Mouse (Mus musculus) midbrain, embryonic 15.5 days (tissue): Measurements from ENCODE around the gene Hrasls5. TPM values are rescaled to one million over a fixed set of nuclear protein-coding genes. Genes with fewer than 3 reads are reported as not detected.
A peak's percentile ranks its signal among the peaks of the same experiment; 100 is the strongest.

Source experiments
- ATAC-seq: fragments of 200-750 bp; cut with Nextera tagmentation; replicated peaks from 2 replicates; pipeline ENCODE4 v1.8.0; 2017; ENCODE audit warnings: moderate TSS enrichment
- H3K27ac ChIP-seq: fragments of 300-500 bp; sonication (generic); 2 replicates; pipeline ENCODE4 v1.5.1; 2015; ENCODE audit warnings: mild to moderate bottlenecking, inconsistent platforms
- H3K27me3 ChIP-seq: fragments of 300-500 bp; sonication (generic); replicated peaks from 2 replicates; pipeline ENCODE4 v1.6.1; 2015; ENCODE audit warnings: inconsistent platforms
- H3K36me3 ChIP-seq: fragments of 300-500 bp; sonication (generic); replicated peaks from 2 replicates; pipeline ENCODE4 v1.6.1; 2015; ENCODE audit warnings: inconsistent platforms
- H3K4me1 ChIP-seq: fragments of 300-500 bp; sonication (generic); 2 replicates; pipeline ENCODE4 v1.6.1; 2015; ENCODE audit warnings: inconsistent platforms
- H3K4me2 ChIP-seq: fragments of 300-500 bp; sonication (generic); 2 replicates; pipeline ENCODE4 v1.6.1; 2015; ENCODE audit warnings: inconsistent platforms, mild to moderate bottlenecking, moderate library complexity
- H3K4me3 ChIP-seq: fragments of 300-500 bp; sonication (generic); 2 replicates; pipeline ENCODE4 v1.5.1; 2015; ENCODE audit warnings: mild to moderate bottlenecking, inconsistent platforms
- H3K9ac ChIP-seq: fragments of 300-500 bp; sonication (generic); 2 replicates; pipeline ENCODE4 v1.6.1; 2015; ENCODE audit warnings: mild to moderate bottlenecking, inconsistent platforms
- H3K9me3 ChIP-seq: fragments of 300-500 bp; sonication (generic); 2 replicates; pipeline ENCODE4 v1.6.1; 2016; ENCODE audit warnings: inconsistent platforms
- WGBS: fragments of 180-500 bp; shearing (Covaris S2); methylation state at CpG from one replicate; pipeline ENCODE4 v1.1.7; 2015; ENCODE audit warnings: mixed read lengths; 5-methylcytosine and 5-hydroxymethylcytosine counted together
- polyA plus RNA-seq: library from polyadenylated mRNA; unstranded; fragments of >200 nt; fragmentation: Nextera tagmentation; extraction: Ambion mirVana; gene quantifications from 2 replicates; pipeline ENCODE4 v1.2.1, GENCODE M21; 2015

Gene Hrasls5
- not detected in 2 replicates for polyA plus RNA-seq

GRCm38 (mm10) chr19:7611942-7612757 is at the start of gene Hrasls5:
Gene Hrasls5, plus strand, starts transcription at chr19:7612541.
- H3K4me2 ChIP-seq: peak within 1 kb of the TSS; percentile 94
- H3K36me3 ChIP-seq: no peaks in the 10 kb centered on the region
- 3% methylated on average over 54 of the region's 54 CpGs for WGBS
- peak within 1 kb of the TSS; percentile 39 for H3K9ac ChIP-seq
- peak within 1 kb of the TSS; percentile 47 for H3K4me3 ChIP-seq
- no peaks in the 10 kb centered on the region for H3K9me3 ChIP-seq
- peak; percentile 83 for ATAC-seq
- peaks cover 14% of the 10 kb centered on the region for H3K4me1 ChIP-seq
- H3K27ac ChIP-seq: no peak within 1 kb of the TSS
- peaks cover 4% of the 10 kb centered on the region; the same call in 1 of the 2 replicates for H3K27me3 ChIP-seq

- H3K27me3 ChIP-seq: peaks cover 5% of the 10 kb centered on the region
- peaks cover 2% of the 10 kb centered on the region for H3K4me1 ChIP-seq
- WGBS: 78% methylated on average over 10 of the region's 10 CpGs
- no peak for ATAC-seq
- no peaks in the 10 kb centered on the region for H3K9me3 ChIP-seq
- no peak overlapping the region for H3K4me2 ChIP-seq
- no peaks in the 10 kb centered on the region for H3K36me3 ChIP-seq
- no peak overlapping the region for H3K4me3 ChIP-seq
- H3K9ac ChIP-seq: no peak overlapping the region
- no peak overlapping the region for H3K27ac ChIP-seq
These were observed 49.7 kb upstream of the Hrasls5 start for GRCm38 (mm10) chr19:7562601-7563129.

GRCm38 (mm10) chr19:7563676-7564075 is 48.7 kb upstream of the Hrasls5 start:
- no peaks in the 10 kb centered on the region for H3K36me3 ChIP-seq
- no peak overlapping the region for H3K9ac ChIP-seq
- no peak overlapping the region for H3K4me2 ChIP-seq
- H3K4me3 ChIP-seq: no peak overlapping the region
- no peak overlapping the region for H3K27ac ChIP-seq
- H3K27me3 ChIP-seq: no peaks in the 10 kb centered on the region
- no peaks in the 10 kb centered on the region for H3K4me1 ChIP-seq
- WGBS: 89% methylated on average over 2 of the region's 2 CpGs
- ATAC-seq: no peak
- H3K9me3 ChIP-seq: no peaks in the 10 kb centered on the region

GRCm38 (mm10) chr19:7564457-7564856 is 47.9 kb upstream of the Hrasls5 start:
- Histone ChIP-seq H3K36me3 (no peaks in the 10 kb centered on the region), H3K9me3 (no peaks in the 10 kb centered on the region), H3K4me2 (no peak overlapping the region), H3K4me3 (no peak overlapping the region), H3K27me3 (no peaks in the 10 kb centered on the region), H3K9ac (no peak overlapping the region), H3K27ac (no peak overlapping the region), H3K4me1 (no peaks in the 10 kb centered on the region)
- ATAC-seq: no peak
- 89% methylated on average over 1 of the region's 1 CpGs for WGBS

GRCm38 (mm10) chr19:7566826-7567225 is 45.5 kb upstream of the Hrasls5 start:
- Histone ChIP-seq H3K4me1 (no peaks in the 10 kb centered on the region), H3K9me3 (no peaks in the 10 kb centered on the region), H3K9ac (no peak overlapping the region), H3K27ac (no peak overlapping the region), H3K4me2 (no peak overlapping the region), H3K36me3 (no peaks in the 10 kb centered on the region), H3K27me3 (no peaks in the 10 kb centered on the region), H3K4me3 (no peak overlapping the region)
- WGBS: 64% methylated on average over 3 of the region's 3 CpGs
- no peak for ATAC-seq

GRCm38 (mm10) chr19:7568364-7568763 is 44.0 kb upstream of the Hrasls5 start:
- 70% methylated on average over 3 of the region's 3 CpGs for WGBS
- H3K4me3 ChIP-seq: no peak overlapping the region
- ATAC-seq: no peak
- no peaks in the 10 kb centered on the region for H3K9me3 ChIP-seq
- no peaks in the 10 kb centered on the region for H3K36me3 ChIP-seq
- no peaks in the 10 kb centered on the region for H3K4me1 ChIP-seq
- no peak overlapping the region for H3K4me2 ChIP-seq
- H3K27me3 ChIP-seq: no peaks in the 10 kb centered on the region
- no peak overlapping the region for H3K27ac ChIP-seq
- H3K9ac ChIP-seq: no peak overlapping the region

GRCm38 (mm10) chr19:7569650-7570049 is 42.7 kb upstream of the Hrasls5 start:
- Histone ChIP-seq H3K9me3 (no peaks in the 10 kb centered on the region), H3K4me2 (no peak overlapping the region), H3K4me3 (no peak overlapping the region), H3K36me3 (no peaks in the 10 kb centered on the region), H3K4me1 (no peaks in the 10 kb centered on the region), H3K27ac (no peak overlapping the region), H3K27me3 (no peaks in the 10 kb centered on the region), H3K9ac (no peak overlapping the region)
- ATAC-seq: no peak
- WGBS: 82% methylated on average over 5 of the region's 5 CpGs

- no peaks in the 10 kb centered on the region for H3K27me3 ChIP-seq
- no peaks in the 10 kb centered on the region for H3K9me3 ChIP-seq
- no peak for ATAC-seq
- H3K9ac ChIP-seq: no peak overlapping the region
- H3K4me1 ChIP-seq: no peaks in the 10 kb centered on the region
- 85% methylated on average over 1 of the region's 1 CpGs for WGBS
- no peak overlapping the region for H3K4me3 ChIP-seq
- no peaks in the 10 kb centered on the region for H3K36me3 ChIP-seq
- no peak overlapping the region for H3K27ac ChIP-seq
- no peak overlapping the region for H3K4me2 ChIP-seq
These were observed 36.2 kb upstream of the Hrasls5 start for GRCm38 (mm10) chr19:7576180-7576579.

GRCm38 (mm10) chr19:7577710-7578109 is 34.6 kb upstream of the Hrasls5 start:
- Histone ChIP-seq H3K27ac (no peak overlapping the region), H3K36me3 (no peaks in the 10 kb centered on the region), H3K9me3 (no peaks in the 10 kb centered on the region), H3K4me2 (no peak overlapping the region), H3K9ac (no peak overlapping the region), H3K4me1 (no peaks in the 10 kb centered on the region), H3K4me3 (no peak overlapping the region), H3K27me3 (no peaks in the 10 kb centered on the region)
- WGBS: 83% methylated on average over 3 of the region's 3 CpGs
- no peak for ATAC-seq

GRCm38 (mm10) chr19:7581042-7581441 is 31.3 kb upstream of the Hrasls5 start:
- no peak for ATAC-seq

GRCm38 (mm10) chr19:7583101-7583500 is 29.2 kb upstream of the Hrasls5 start:
- 59% methylated on average over 7 of the region's 7 CpGs for WGBS
- Histone ChIP-seq H3K27ac (no peak overlapping the region), H3K9me3 (no peaks in the 10 kb centered on the region), H3K36me3 (no peaks in the 10 kb centered on the region), H3K4me2 (no peak overlapping the region), H3K9ac (no peak overlapping the region), H3K4me3 (no peak overlapping the region), H3K27me3 (no peaks in the 10 kb centered on the region), H3K4me1 (no peaks in the 10 kb centered on the region)
- no peak for ATAC-seq

More at GRCm38 (mm10) chr19:7581042-7581441, 31.3 kb upstream of the Hrasls5 start:
- no peaks in the 10 kb centered on the region for H3K4me1 ChIP-seq
- no peaks in the 10 kb centered on the region for H3K9me3 ChIP-seq
- no peak overlapping the region for H3K4me2 ChIP-seq
- no peaks in the 10 kb centered on the region for H3K36me3 ChIP-seq
- no peak overlapping the region for H3K27ac ChIP-seq
- no peak overlapping the region for H3K4me3 ChIP-seq
- no peak overlapping the region for H3K9ac ChIP-seq
- no peaks in the 10 kb centered on the region for H3K27me3 ChIP-seq
- WGBS: 75% methylated on average over 5 of the region's 5 CpGs

- Histone ChIP-seq H3K4me3 (no peak overlapping the region), H3K27ac (no peak overlapping the region), H3K36me3 (no peaks in the 10 kb centered on the region), H3K4me2 (no peak overlapping the region), H3K9me3 (no peaks in the 10 kb centered on the region), H3K9ac (no peak overlapping the region), H3K4me1 (no peaks in the 10 kb centered on the region), H3K27me3 (no peaks in the 10 kb centered on the region)
- no peak for ATAC-seq
- WGBS: 79% methylated on average over 3 of the region's 3 CpGs
These were observed 28.7 kb upstream of the Hrasls5 start for GRCm38 (mm10) chr19:7583599-7583998.

GRCm38 (mm10) chr19:7585279-7585678 is 27.1 kb upstream of the Hrasls5 start:
- Histone ChIP-seq H3K4me1 (no peaks in the 10 kb centered on the region), H3K9me3 (no peaks in the 10 kb centered on the region), H3K27ac (no peak overlapping the region), H3K36me3 (no peaks in the 10 kb centered on the region), H3K27me3 (no peaks in the 10 kb centered on the region), H3K4me2 (no peak overlapping the region), H3K4me3 (no peak overlapping the region), H3K9ac (no peak overlapping the region)
- WGBS: 86% methylated on average over 8 of the region's 8 CpGs
- ATAC-seq: no peak
